Mouse (Mus musculus): ENCODE results near the gene Klhdc8b. TPM values are rescaled to one million over a fixed set of nuclear protein-coding genes. Genes with fewer than 3 reads are reported as not detected.

The Klhdc8b gene
- polyA plus RNA-seq, 1 experiment from 2014 or later, result 24.2 TPM

DNA sequence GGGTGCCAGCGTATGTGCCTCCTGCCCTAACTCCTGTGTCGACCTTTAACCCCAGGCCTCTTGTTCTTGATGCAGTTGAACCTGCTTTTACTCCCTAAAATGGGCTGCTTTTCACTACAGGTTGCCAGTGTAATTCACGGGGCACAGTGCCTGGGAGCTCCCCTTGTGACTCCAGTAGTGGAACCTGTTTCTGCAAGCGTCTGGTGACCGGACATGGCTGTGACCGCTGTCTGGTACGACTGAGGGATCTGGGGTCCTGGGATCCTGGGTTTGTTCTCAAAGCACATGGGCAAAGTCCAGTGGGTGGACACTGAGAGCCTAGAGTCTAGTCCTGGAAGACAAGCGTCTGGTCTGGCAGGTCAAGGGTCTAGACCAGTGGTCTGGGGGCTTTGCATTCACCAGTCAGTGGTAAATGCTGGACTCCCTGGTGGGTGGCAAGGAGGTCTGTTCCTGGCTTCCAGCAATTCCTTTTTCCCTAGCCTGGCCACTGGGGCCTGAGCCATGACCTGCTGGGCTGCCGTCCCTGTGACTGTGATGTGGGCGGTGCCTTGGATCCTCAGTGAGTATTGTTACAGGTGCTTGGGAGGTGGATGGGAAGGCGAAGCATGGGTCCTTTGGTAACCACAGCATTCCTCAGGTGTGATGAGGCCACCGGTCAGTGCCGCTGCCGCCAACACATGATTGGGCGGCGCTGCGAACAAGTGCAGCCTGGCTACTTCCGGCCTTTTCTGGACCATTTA lies 21.8 kb upstream of the Klhdc8b start:
- no peaks in the 10 kb centered on the region for H3K27me3 ChIP-seq (replicated peaks; ENCODE audit: control insufficient read depth, insufficient read depth, low read length)
- TF ChIP-seq CTCF (IDR thresholded peaks at IDR 0.05; ENCODE audit: low read depth), result no peak
- H3K27ac ChIP-seq (ENCODE audit: low read depth, low read length), result no peak overlapping the region
- no peaks in the 10 kb centered on the region for H3K9me3 ChIP-seq (ENCODE audit: control insufficient read depth)
- 93% methylated on average over 18 of the region's 18 CpGs for WGBS
- H3K4me2 ChIP-seq (replicated peaks; ENCODE audit: low read depth), result no peak overlapping the region
- ATAC-seq, result no peak
- H3K4me1 ChIP-seq (replicated peaks; ENCODE audit: control insufficient read depth, insufficient read depth, low read length), result 0 out of 2 replicates have a peak, but pooled peaks cover 7% of the 10 kb centered on the region
- peaks cover 54% of the 10 kb centered on the region for H3K36me3 ChIP-seq (ENCODE audit: control insufficient read depth, insufficient read depth)
- no peak overlapping the region for H3K9ac ChIP-seq (ENCODE audit: low read depth, low read length)
- no peak overlapping the region for H3K4me3 ChIP-seq (ENCODE audit: low read depth, low read length)

DNA sequence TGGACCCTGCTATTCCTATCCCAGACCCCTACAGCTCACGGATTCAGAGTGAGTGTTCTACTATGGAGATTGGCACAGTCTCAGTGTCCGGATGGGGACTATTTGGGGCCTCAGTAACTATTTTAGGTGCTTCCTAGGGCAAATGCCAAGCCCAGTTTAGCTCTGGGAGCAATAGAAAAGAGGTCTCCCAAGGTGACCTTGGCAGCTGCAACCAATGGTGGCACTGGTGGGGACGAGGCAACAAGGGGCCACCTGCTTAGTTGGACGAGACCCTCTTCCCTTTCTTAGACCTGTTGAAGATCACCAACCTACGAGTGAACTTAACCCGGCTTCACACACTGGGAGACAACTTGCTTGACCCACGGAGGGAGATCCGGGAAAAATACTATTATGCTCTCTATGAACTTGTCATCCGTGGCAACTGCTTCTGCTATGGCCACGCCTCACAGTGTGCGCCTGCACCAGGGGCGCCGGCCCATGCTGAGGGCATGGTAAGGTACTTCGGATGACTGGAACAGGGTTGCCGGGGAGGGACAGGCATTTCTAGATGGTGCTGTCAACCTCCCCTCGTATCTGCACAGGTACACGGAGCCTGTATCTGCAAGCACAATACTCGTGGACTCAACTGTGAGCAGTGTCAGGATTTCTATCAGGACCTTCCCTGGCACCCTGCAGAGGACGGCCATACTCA lies 20.3 kb upstream of the Klhdc8b start:
- no peak for ATAC-seq

DNA sequence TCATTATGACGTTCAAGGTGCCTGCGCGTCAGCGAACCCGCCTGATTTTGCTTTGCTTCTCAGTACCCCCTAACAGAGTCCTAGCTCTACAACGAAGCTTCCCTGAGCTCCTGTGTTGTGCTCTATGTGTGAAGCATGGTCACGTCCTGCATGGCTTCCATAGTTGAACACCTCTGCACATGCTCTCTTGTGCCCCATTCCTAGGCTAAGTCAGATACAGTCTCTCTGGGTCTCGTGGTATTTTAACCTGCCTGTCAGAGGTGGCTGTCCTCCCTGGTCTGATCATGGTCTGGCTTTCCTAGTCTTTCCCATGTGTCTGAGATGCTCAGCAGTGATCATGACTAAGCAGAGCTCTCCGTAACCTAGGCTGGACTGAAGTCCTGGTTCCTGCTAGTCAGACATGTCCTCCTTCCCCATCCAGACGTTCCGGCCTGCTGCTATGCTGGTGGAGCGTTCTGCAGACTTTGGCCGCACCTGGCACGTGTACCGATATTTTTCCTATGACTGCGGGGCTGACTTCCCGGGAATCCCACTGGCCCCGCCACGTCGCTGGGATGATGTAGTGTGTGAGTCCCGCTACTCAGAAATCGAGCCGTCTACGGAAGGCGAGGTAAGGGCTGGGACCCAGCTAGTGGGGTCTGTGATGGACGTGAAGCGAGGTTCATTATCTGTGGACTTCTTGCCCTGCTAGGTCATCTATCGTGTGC lies 19.6 kb upstream of the Klhdc8b start:
- H3K4me1 ChIP-seq (replicated peaks; ENCODE audit: control insufficient read depth, insufficient read depth, low read length), result 0 out of 2 replicates have a peak, but pooled peaks cover 7% of the 10 kb centered on the region
- 0 out of 2 replicates have a peak overlapping the region, but pooled peaks have one; percentile 26 for H3K9ac ChIP-seq (ENCODE audit: low read depth, low read length)
- no peak for ATAC-seq
- H3K36me3 ChIP-seq (ENCODE audit: control insufficient read depth, insufficient read depth), result peaks cover 41% of the 10 kb centered on the region
- H3K27ac ChIP-seq (ENCODE audit: low read depth, low read length), result no peak overlapping the region
- no peak for TF ChIP-seq CTCF (IDR thresholded peaks at IDR 0.05; ENCODE audit: low read depth)
- no peaks in the 10 kb centered on the region for H3K27me3 ChIP-seq (replicated peaks; ENCODE audit: control insufficient read depth, insufficient read depth, low read length)
- 91% methylated on average over 28 of the region's 28 CpGs for WGBS
- no peak overlapping the region for H3K4me3 ChIP-seq (ENCODE audit: low read depth, low read length)
- H3K4me2 ChIP-seq (replicated peaks; ENCODE audit: low read depth), result no peak overlapping the region
- no peaks in the 10 kb centered on the region for H3K9me3 ChIP-seq (ENCODE audit: control insufficient read depth)

More for the DNA sequence above, 20.3 kb upstream of the Klhdc8b start:
- Histone ChIP-seq H3K9me3 (ENCODE audit: control insufficient read depth) (no peaks in the 10 kb centered on the region), H3K4me3 (ENCODE audit: low read depth, low read length) (no peak overlapping the region), H3K27ac (ENCODE audit: low read depth, low read length) (no peak overlapping the region), H3K4me2 (replicated peaks; ENCODE audit: low read depth) (no peak overlapping the region), H3K9ac (ENCODE audit: low read depth, low read length) (0 out of 2 replicates have a peak overlapping the region, but pooled peaks have one; percentile 26), H3K36me3 (ENCODE audit: control insufficient read depth, insufficient read depth) (peaks cover 46% of the 10 kb centered on the region), H3K27me3 (replicated peaks; ENCODE audit: control insufficient read depth, insufficient read depth, low read length) (no peaks in the 10 kb centered on the region), H3K4me1 (replicated peaks; ENCODE audit: control insufficient read depth, insufficient read depth, low read length) (0 out of 2 replicates have a peak, but pooled peaks cover 7% of the 10 kb centered on the region)
- WGBS, result 88% methylated on average over 19 of the region's 19 CpGs
- no peak for TF ChIP-seq CTCF (IDR thresholded peaks at IDR 0.05; ENCODE audit: low read depth)

DNA sequence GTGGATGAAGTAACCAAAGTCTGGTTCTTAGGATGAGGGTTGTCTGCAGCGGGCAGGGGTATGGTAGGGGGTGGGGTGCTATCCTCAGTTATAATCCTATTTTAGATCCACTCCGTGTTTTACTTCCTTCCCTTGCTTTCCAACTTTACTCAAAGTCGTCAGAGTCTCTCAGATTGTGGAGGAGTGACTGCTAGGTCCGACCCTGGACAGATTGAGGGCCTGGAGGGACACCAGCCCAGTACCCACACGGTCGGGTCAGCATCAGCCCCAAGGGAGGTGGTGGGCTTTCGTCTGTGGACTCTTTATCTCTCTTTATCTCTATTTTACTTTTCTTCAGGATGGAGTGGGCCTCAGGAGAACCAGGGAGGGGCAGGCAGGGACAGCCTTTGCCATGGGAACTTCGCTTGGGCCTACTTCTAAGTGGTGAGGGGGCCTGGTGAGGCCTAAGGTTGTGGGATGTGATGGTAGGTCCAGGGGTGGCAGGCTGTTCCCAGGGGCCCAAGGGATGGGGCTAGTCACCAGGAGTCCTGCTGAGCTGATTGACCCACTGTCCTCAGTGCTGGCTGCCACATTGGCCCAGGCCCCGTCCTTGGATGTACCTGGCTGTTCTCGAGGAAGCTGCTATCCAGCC lies 18.5 kb upstream of the Klhdc8b start, which contains the start of gene Lamb2:
Gene Lamb2, plus strand, starts transcription at position 16 of the 631 bp plus-strand sequence.
- peak within 1 kb of the TSS; percentile 47 for H3K4me3 ChIP-seq (ENCODE audit: low read depth, low read length)
- WGBS, result 9% methylated on average over 10 of the region's 10 CpGs
- H3K27me3 ChIP-seq (replicated peaks; ENCODE audit: control insufficient read depth, insufficient read depth, low read length), result no peaks in the 10 kb centered on the region
- H3K27ac ChIP-seq (ENCODE audit: low read depth, low read length), result no peak within 1 kb of the TSS
- peak within 1 kb of the TSS; percentile 62 for H3K4me2 ChIP-seq (replicated peaks; ENCODE audit: low read depth)
- peaks cover 29% of the 10 kb centered on the region for H3K36me3 ChIP-seq (ENCODE audit: control insufficient read depth, insufficient read depth)
- no peak for TF ChIP-seq CTCF (IDR thresholded peaks at IDR 0.05; ENCODE audit: low read depth)
- peak; percentile 36; the same call in 1 of the 2 replicates for ATAC-seq
- no peaks in the 10 kb centered on the region for H3K9me3 ChIP-seq (ENCODE audit: control insufficient read depth)
- peak within 1 kb of the TSS; percentile 48 for H3K9ac ChIP-seq (ENCODE audit: low read depth, low read length)
- H3K4me1 ChIP-seq (replicated peaks; ENCODE audit: control insufficient read depth, insufficient read depth, low read length), result 0 out of 2 replicates have a peak, but pooled peaks cover 7% of the 10 kb centered on the region

DNA sequence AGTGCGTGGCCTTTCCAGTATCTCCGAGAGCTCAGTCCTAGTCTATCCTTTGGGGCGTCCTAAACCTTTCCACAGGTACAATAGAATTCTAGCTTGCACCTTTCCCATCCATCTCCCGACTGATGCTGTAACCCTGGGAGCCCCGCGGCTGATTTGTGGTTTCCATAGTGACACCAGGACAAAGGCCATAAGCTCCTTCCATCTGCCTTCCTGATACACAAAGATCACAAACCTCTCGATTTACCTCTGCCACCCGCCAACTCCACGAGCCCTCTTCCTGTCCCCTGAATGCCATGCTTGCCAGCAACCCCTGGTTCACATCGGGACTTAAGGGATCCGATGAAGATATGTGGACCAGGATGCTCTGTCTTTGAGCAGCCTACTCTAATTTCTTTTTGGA lies 17.9 kb upstream of the Klhdc8b start:
- Histone ChIP-seq H3K4me1 (replicated peaks; ENCODE audit: control insufficient read depth, insufficient read depth, low read length) (0 out of 2 replicates have a peak, but pooled peaks cover 7% of the 10 kb centered on the region), H3K27ac (ENCODE audit: low read depth, low read length) (no peak overlapping the region), H3K4me2 (replicated peaks; ENCODE audit: low read depth) (peak overlapping the region; percentile 62), H3K36me3 (ENCODE audit: control insufficient read depth, insufficient read depth) (peaks cover 27% of the 10 kb centered on the region; the same call in 1 of the 2 replicates), H3K27me3 (replicated peaks; ENCODE audit: control insufficient read depth, insufficient read depth, low read length) (no peaks in the 10 kb centered on the region), H3K4me3 (ENCODE audit: low read depth, low read length) (peak overlapping the region; percentile 47), H3K9ac (ENCODE audit: low read depth, low read length) (no peak overlapping the region), H3K9me3 (ENCODE audit: control insufficient read depth) (no peaks in the 10 kb centered on the region)
- no peak for TF ChIP-seq CTCF (IDR thresholded peaks at IDR 0.05; ENCODE audit: low read depth)
- no peak for ATAC-seq
- WGBS, result 28% methylated on average over 11 of the region's 11 CpGs

All from intestine, postnatal 0 days (tissue).